Mouse (Mus musculus) frontal cortex, adult 2 months (tissue): ENCODE results near the gene Ccdc146. TPM values are rescaled to one million over a fixed set of nuclear protein-coding genes. Genes with fewer than 3 reads are reported as not detected.

Experiments used
- polyA plus RNA-seq: library from polyadenylated mRNA; depleted of rRNA; stranded (reverse); fragments of >200 nt; gene quantifications from 2 replicates; pipeline ENCODE4 v1.2.3, GENCODE M21; 2012; rRNA removed

The Ccdc146 gene
- polyA plus RNA-seq, 1 experiment: 0.22 TPM

Other genes with a start within 250 kb of the Ccdc146 start
- gene Gsap, start 238.4 kb downstream of the Ccdc146 start, polyA plus RNA-seq: 15.6 and 17.7 TPM in 2 replicates
- gene Fgl2, start 52.0 kb downstream of the Ccdc146 start, polyA plus RNA-seq: 1.2 and 1.9 TPM in 2 replicates
- 8.3 and 8.4 TPM in 2 replicates for gene Fam185a, start 281 bp upstream of the Ccdc146 start, polyA plus RNA-seq
- gene Lrrc17, start 118.9 kb upstream of the Ccdc146 start, polyA plus RNA-seq: 0.23 and 0.36 TPM in 2 replicates
- gene Fbxl13, start 221.0 kb upstream of the Ccdc146 start, polyA plus RNA-seq: 0.15 and 0.20 TPM in 2 replicates
- 26.6 and 27.2 TPM in 2 replicates for gene Armc10, start 221.1 kb upstream of the Ccdc146 start, polyA plus RNA-seq